Mouse (Mus musculus): Measurements from ENCODE around the gene Rab23. TPM values are rescaled to one million over a fixed set of nuclear protein-coding genes. Genes with fewer than 3 reads are reported as not detected.

The Rab23 gene
- polyA plus RNA-seq, 1 experiment from 2014 or later: 17.0 TPM

DNA sequence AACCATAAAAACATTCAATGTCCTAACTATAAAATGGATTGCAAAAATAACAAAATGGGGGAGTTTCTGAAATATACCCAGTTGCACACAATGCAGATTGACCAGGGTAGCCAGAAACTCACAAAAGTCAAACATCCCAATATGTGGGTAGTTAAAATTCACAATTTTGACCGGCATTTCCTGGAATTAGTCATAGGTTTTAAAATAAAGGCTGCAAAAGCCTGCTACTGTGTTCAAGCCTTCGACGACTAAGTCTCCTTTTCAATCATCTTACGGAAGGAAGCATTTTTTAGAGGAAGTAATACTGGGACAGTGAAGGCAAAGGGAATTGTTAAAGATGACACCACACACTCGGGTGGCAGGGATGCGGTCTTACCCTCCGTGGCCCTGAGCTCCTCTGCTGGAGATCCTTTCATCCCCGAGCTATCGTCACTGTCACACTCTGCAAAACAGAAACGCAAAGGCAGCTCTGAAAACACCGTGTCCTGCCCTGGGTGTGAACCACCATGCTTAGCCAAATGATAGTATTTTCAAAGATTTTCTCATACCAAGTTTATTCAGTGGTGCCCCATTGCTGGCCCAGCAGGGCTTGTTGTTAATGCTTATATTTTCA lies 45.9 kb downstream of the Rab23 start:
- DNase-seq (ENCODE audit: low spot score) (no peak), ATAC-seq (ENCODE audit: low FRiP score, low TSS enrichment) (no peak)
- no peaks in the 10 kb centered on the region for H3K4me1 ChIP-seq (replicated peaks; ENCODE audit: control insufficient read depth, insufficient read depth)
- TF ChIP-seq EP300 (optimal IDR thresholded peaks at IDR 0.05) (no peak), CTCF (IDR thresholded peaks at IDR 0.05; ENCODE audit: low read depth) (no peak)
- no peaks in the 10 kb centered on the region for H3K9me3 ChIP-seq (ENCODE audit: control insufficient read depth, low read length)
- H3K9ac ChIP-seq (ENCODE audit: low read length): no peak overlapping the region
- H3K27me3 ChIP-seq (ENCODE audit: control insufficient read depth, insufficient read depth, low read length): no peaks in the 10 kb centered on the region
- no peak overlapping the region for H3K27ac ChIP-seq (replicated peaks)
- no peak overlapping the region for H3K4me2 ChIP-seq (replicated peaks; ENCODE audit: low read depth)
- WGBS: 81% methylated on average over 11 of the region's 11 CpGs
- peaks cover 9% of the 10 kb centered on the region for H3K36me3 ChIP-seq (ENCODE audit: control insufficient read depth, insufficient read depth, low read length)
- H3K4me3 ChIP-seq (ENCODE audit: low read depth, low read length): no peak overlapping the region

GRCm38 (mm10) chr1:33766520-33767508 lies 47.1 kb downstream of the Rab23 start:
- TF ChIP-seq EP300 (optimal IDR thresholded peaks at IDR 0.05): no peak
- TF ChIP-seq CTCF (IDR thresholded peaks at IDR 0.05; ENCODE audit: low read depth): no peak
- peaks cover 11% of the 10 kb centered on the region for H3K36me3 ChIP-seq (ENCODE audit: control insufficient read depth, insufficient read depth, low read length)
- H3K27ac ChIP-seq (replicated peaks): no peak overlapping the region
- H3K4me1 ChIP-seq (replicated peaks; ENCODE audit: control insufficient read depth, insufficient read depth): no peaks in the 10 kb centered on the region
- ATAC-seq (ENCODE audit: low FRiP score, low TSS enrichment) (no peak), DNase-seq (ENCODE audit: low spot score) (no peak)
- H3K4me2 ChIP-seq (replicated peaks; ENCODE audit: low read depth): no peak overlapping the region
- no peaks in the 10 kb centered on the region for H3K9me3 ChIP-seq (ENCODE audit: control insufficient read depth, low read length)
- no peak overlapping the region for H3K9ac ChIP-seq (ENCODE audit: low read length)
- WGBS: 51% methylated on average over 16 of the region's 16 CpGs
- no peaks in the 10 kb centered on the region for H3K27me3 ChIP-seq (ENCODE audit: control insufficient read depth, insufficient read depth, low read length)
- H3K4me3 ChIP-seq (ENCODE audit: low read depth, low read length): no peak overlapping the region

GRCm38 (mm10) chr1:33768091-33768787 lies 48.6 kb downstream of the Rab23 start:
- Histone ChIP-seq H3K27ac (replicated peaks) (no peak overlapping the region), H3K9me3 (ENCODE audit: control insufficient read depth, low read length) (no peaks in the 10 kb centered on the region), H3K4me2 (replicated peaks; ENCODE audit: low read depth) (no peak overlapping the region), H3K4me1 (replicated peaks; ENCODE audit: control insufficient read depth, insufficient read depth) (no peaks in the 10 kb centered on the region), H3K27me3 (ENCODE audit: control insufficient read depth, insufficient read depth, low read length) (no peaks in the 10 kb centered on the region), H3K9ac (ENCODE audit: low read length) (no peak overlapping the region), H3K4me3 (ENCODE audit: low read depth, low read length) (no peak overlapping the region), H3K36me3 (ENCODE audit: control insufficient read depth, insufficient read depth, low read length) (peaks cover 17% of the 10 kb centered on the region; the same call in 1 of the 2 replicates)
- no peak for DNase-seq (ENCODE audit: low spot score)
- ATAC-seq (ENCODE audit: low FRiP score, low TSS enrichment): no peak
- no peak for TF ChIP-seq CTCF (IDR thresholded peaks at IDR 0.05; ENCODE audit: low read depth)
- TF ChIP-seq EP300 (optimal IDR thresholded peaks at IDR 0.05): no peak
- 85% methylated on average over 1 of the region's 1 CpGs for WGBS

- no peak for ATAC-seq (ENCODE audit: low FRiP score, low TSS enrichment)
- TF ChIP-seq CTCF (IDR thresholded peaks at IDR 0.05; ENCODE audit: low read depth) (no peak), EP300 (optimal IDR thresholded peaks at IDR 0.05) (no peak)
- Histone ChIP-seq H3K9me3 (ENCODE audit: control insufficient read depth, low read length) (no peaks in the 10 kb centered on the region), H3K4me2 (replicated peaks; ENCODE audit: low read depth) (no peak overlapping the region), H3K4me3 (ENCODE audit: low read depth, low read length) (no peak overlapping the region), H3K27ac (replicated peaks) (no peak overlapping the region), H3K9ac (ENCODE audit: low read length) (no peak overlapping the region), H3K27me3 (ENCODE audit: control insufficient read depth, insufficient read depth, low read length) (no peaks in the 10 kb centered on the region), H3K4me1 (replicated peaks; ENCODE audit: control insufficient read depth, insufficient read depth) (no peaks in the 10 kb centered on the region), H3K36me3 (ENCODE audit: control insufficient read depth, insufficient read depth, low read length) (peaks cover 17% of the 10 kb centered on the region; the same call in 1 of the 2 replicates)
- no peak for DNase-seq (ENCODE audit: low spot score)
Measured at GRCm38 (mm10) chr1:33768827-33769226, 49.1 kb downstream of the Rab23 start.

- Histone ChIP-seq H3K27ac (replicated peaks) (no peak overlapping the region), H3K4me3 (ENCODE audit: low read depth, low read length) (no peak overlapping the region), H3K9me3 (ENCODE audit: control insufficient read depth, low read length) (no peaks in the 10 kb centered on the region), H3K9ac (ENCODE audit: low read length) (no peak overlapping the region), H3K4me2 (replicated peaks; ENCODE audit: low read depth) (no peak overlapping the region), H3K4me1 (replicated peaks; ENCODE audit: control insufficient read depth, insufficient read depth) (no peaks in the 10 kb centered on the region), H3K36me3 (ENCODE audit: control insufficient read depth, insufficient read depth, low read length) (peaks cover 20% of the 10 kb centered on the region), H3K27me3 (ENCODE audit: control insufficient read depth, insufficient read depth, low read length) (no peaks in the 10 kb centered on the region)
- TF ChIP-seq CTCF (IDR thresholded peaks at IDR 0.05; ENCODE audit: low read depth): no peak
- no peak for TF ChIP-seq EP300 (optimal IDR thresholded peaks at IDR 0.05)
- 95% methylated on average over 10 of the region's 10 CpGs for WGBS
- ATAC-seq (ENCODE audit: low FRiP score, low TSS enrichment) (no peak), DNase-seq (ENCODE audit: low spot score) (no peak)
Measured at GRCm38 (mm10) chr1:33771621-33772020, 51.9 kb downstream of the Rab23 start.

Data from stomach, postnatal 0 days (tissue).